Mouse (Mus musculus): ENCODE measurements around the gene Abcg2.

GRCm38 (mm10) chr6:58733851-58734250 lies 149.5 kb downstream of the Abcg2 start:
- TF ChIP-seq CTCF (IDR thresholded peaks at IDR 0.05; ENCODE audit: low read depth, low read length) (no peak), POLR2AphosphoS5 (IDR thresholded peaks at IDR 0.05; ENCODE audit: insufficient replicate concordance, low read depth, low read length) (no peak)
